Mouse (Mus musculus): ENCODE measurements at regions not wholly inside any gene's neighbourhood (a gene's known extent, or its start where the extent isn't known, plus 50 kb on each side); places are given as distances from the start of the nearest gene placed in this dataset.

GRCm38 (mm10) chr3:104343096-104343495 lies 122.9 kb upstream of the Magi3 start:
- DNase-seq (ENCODE audit: low read depth, low spot score), result no peak

GRCm38 (mm10) chr3:104342220-104342619 lies 122.0 kb upstream of the Magi3 start:
- no peak for DNase-seq (ENCODE audit: low read depth, low spot score)

- DNase-seq (ENCODE audit: low read depth, low spot score), result no peak
These were observed 120.2 kb upstream of the Magi3 start for GRCm38 (mm10) chr3:104340331-104340730.

GRCm38 (mm10) chr3:104336867-104337266 lies 116.7 kb upstream of the Magi3 start:
- no peak for DNase-seq (ENCODE audit: low read depth, low spot score)

- no peak for DNase-seq (ENCODE audit: low read depth, low spot score)
These were observed 116.1 kb upstream of the Magi3 start for GRCm38 (mm10) chr3:104336308-104336707.

GRCm38 (mm10) chr3:104334760-104335159 lies 114.6 kb upstream of the Magi3 start:
- DNase-seq (ENCODE audit: low read depth, low spot score), result no peak

GRCm38 (mm10) chr3:104333345-104333744 lies 113.2 kb upstream of the Magi3 start:
- DNase-seq (ENCODE audit: low read depth, low spot score), result no peak

- DNase-seq (ENCODE audit: low read depth, low spot score), result no peak
These were observed 110.5 kb upstream of the Magi3 start for GRCm38 (mm10) chr3:104330646-104331045.

- DNase-seq (ENCODE audit: low read depth, low spot score), result no peak
These were observed 107.7 kb upstream of the Magi3 start for GRCm38 (mm10) chr3:104327829-104328228.

GRCm38 (mm10) chr3:104327034-104327729 lies 107.0 kb upstream of the Magi3 start:
- DNase-seq (ENCODE audit: low read depth, low spot score), result no peak

- no peak for DNase-seq (ENCODE audit: low read depth, low spot score)
These were observed 102.4 kb upstream of the Magi3 start for GRCm38 (mm10) chr3:104322591-104322990.

GRCm38 (mm10) chr3:104320404-104320803 lies 100.2 kb upstream of the Magi3 start:
- DNase-seq (ENCODE audit: low read depth, low spot score), result no peak

- no peak for DNase-seq (ENCODE audit: low read depth, low spot score)
These were observed 99.2 kb upstream of the Magi3 start for GRCm38 (mm10) chr3:104319377-104319776.

GRCm38 (mm10) chr3:104318911-104319310 lies 98.7 kb upstream of the Magi3 start:
- no peak for DNase-seq (ENCODE audit: low read depth, low spot score)

- no peak for DNase-seq (ENCODE audit: low read depth, low spot score)
These were observed 97.4 kb upstream of the Magi3 start for GRCm38 (mm10) chr3:104317528-104317927.

- DNase-seq (ENCODE audit: low read depth, low spot score), result no peak
These were observed 92.9 kb upstream of the Magi3 start for GRCm38 (mm10) chr3:104313063-104313462.

GRCm38 (mm10) chr3:104306961-104307360 lies 86.8 kb upstream of the Magi3 start:
- DNase-seq (ENCODE audit: low read depth, low spot score), result no peak

GRCm38 (mm10) chr3:104305904-104306563 lies 85.9 kb upstream of the Magi3 start:
- peak; percentile 50 for DNase-seq (ENCODE audit: low read depth, low spot score)

GRCm38 (mm10) chr3:104303577-104303976 lies 83.4 kb upstream of the Magi3 start:
- DNase-seq (ENCODE audit: low read depth, low spot score), result no peak

- DNase-seq (ENCODE audit: low read depth, low spot score), result no peak
These were observed 80.0 kb upstream of the Magi3 start for GRCm38 (mm10) chr3:104300201-104300600.

- peak; percentile 24 for DNase-seq (ENCODE audit: low read depth, low spot score)
These were observed 78.7 kb upstream of the Magi3 start for GRCm38 (mm10) chr3:104298878-104299277.

- DNase-seq (ENCODE audit: low read depth, low spot score), result no peak
These were observed 78.2 kb upstream of the Magi3 start for GRCm38 (mm10) chr3:104298409-104298808.

GRCm38 (mm10) chr3:104297112-104297511 lies 76.9 kb upstream of the Magi3 start:
- DNase-seq (ENCODE audit: low read depth, low spot score), result no peak
